Mouse (Mus musculus): Measurements from ENCODE around the gene Ralgps1.

The Ralgps1 gene

DNA sequence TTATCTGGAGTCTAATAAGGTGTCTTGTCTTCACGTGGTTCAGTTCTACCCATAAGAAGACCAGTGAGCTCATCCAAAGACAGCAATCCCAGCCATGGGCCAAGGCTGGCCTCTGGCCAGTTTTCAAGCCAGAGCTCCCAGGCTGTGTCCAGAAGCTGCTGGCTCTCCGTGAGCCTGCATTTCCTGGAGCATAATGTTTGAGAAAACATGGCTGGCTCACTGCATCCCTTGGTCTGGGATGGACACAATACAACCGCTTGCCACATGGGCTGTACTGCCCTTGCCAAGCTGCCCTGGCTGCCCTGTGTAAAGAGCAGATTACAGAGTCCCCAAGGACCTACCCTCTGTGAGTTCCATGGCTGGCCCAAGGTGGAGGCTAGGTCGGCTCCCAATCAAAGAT is 88.4 kb downstream of the Ralgps1 start:
- no peak for DNase-seq (ENCODE audit: extremely low spot score, low read depth, low spot score)

DNA sequence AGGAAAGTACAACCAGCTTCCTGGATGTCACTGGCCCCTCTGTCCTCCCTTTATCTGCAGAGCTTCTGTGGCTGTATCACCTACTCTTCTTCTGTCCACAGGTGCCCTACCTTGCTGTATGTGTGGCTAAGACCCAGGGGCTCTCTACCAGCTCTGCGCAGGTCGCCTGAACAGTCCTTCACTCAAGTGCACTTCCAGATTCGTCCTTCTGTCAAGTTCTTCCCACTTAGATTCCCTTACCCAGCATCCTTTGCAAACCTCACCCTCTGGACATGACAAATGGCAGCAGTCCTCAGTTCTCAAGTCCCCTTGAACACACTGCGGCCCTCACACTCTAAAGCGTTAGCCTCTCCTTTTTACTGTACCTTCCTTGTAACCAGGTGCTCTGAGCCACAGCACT is 89.5 kb downstream of the Ralgps1 start:
- no peak for DNase-seq (ENCODE audit: extremely low spot score, low read depth, low spot score)

DNA sequence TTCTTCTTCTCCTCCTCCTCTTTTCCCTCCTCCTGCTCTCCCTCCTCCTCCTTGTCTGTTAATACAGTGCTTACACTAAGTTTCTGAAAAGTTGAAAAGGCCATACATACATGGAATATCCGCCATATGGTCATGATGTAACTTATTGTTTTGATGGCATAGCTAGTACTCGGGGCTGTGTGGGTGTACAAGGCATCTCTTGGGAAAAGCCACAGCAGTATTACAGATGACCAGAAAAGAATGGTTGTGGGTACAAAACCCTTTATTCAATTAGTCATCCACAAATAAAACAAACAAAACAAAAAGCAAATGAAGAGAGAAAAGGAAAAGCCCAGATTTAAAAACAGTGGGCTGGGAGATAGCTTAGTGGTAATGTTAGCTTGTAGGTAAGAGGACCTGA is 90.8 kb downstream of the Ralgps1 start:
- DNase-seq (ENCODE audit: extremely low spot score, low read depth, low spot score) = no peak

DNA sequence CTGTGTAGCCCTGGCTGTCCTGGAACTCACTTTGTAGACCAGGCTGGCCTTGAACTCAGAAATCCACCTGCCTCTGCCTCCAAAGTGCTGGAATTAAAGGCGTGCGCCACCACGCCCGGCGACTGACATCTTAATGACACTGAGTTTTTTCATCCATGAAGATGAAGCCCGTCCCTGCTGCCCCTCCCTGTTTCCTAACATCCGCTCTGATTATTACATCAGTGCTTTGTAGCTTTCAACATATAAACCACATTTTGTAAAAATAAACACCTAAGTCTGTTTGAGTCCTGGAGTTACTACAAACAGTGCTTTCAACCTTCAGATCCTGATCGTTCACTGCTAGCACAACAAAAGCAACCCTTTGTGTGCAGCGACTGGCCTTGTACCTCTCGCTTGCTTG is 91.5 kb downstream of the Ralgps1 start:
- no peak for DNase-seq (ENCODE audit: extremely low spot score, low read depth, low spot score)

DNA sequence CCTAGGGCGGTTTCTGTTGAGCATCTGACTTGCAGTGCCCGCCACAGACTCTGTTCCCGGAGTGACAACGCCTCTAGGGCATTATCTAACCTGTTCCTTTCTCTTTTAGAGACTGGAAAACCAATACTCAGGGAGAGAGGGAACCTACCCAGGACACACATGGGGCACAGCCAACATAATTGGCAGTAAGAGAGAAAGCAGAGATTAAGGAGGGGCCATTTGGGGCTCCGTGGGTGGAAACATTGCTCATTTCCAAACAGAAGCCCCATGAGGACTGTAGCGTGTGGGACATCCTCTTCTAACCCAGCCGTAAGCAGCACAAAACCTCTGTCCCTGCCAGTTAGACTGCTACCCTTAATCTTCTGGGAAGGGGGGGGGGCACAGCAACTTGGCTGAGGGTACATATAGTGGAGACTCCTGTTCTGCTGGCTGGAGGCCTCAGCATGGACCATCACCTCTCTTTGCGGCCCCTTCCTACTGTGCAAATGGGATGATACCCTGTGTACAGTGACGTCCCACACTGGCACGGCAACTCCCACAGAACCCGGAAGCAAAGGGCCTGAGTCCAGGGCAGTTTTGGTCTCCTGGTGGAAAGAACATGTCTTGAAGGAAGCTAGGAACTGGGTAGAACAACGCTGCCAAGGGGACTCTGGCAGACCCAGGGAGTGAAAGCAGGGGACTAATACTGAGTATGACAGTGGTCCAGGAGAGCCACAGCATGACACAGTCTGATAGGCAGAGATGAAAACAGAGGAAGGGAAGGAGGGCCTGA is 96.4 kb downstream of the Ralgps1 start:
- DNase-seq (ENCODE audit: extremely low spot score, low read depth, low spot score) = no peak

DNA sequence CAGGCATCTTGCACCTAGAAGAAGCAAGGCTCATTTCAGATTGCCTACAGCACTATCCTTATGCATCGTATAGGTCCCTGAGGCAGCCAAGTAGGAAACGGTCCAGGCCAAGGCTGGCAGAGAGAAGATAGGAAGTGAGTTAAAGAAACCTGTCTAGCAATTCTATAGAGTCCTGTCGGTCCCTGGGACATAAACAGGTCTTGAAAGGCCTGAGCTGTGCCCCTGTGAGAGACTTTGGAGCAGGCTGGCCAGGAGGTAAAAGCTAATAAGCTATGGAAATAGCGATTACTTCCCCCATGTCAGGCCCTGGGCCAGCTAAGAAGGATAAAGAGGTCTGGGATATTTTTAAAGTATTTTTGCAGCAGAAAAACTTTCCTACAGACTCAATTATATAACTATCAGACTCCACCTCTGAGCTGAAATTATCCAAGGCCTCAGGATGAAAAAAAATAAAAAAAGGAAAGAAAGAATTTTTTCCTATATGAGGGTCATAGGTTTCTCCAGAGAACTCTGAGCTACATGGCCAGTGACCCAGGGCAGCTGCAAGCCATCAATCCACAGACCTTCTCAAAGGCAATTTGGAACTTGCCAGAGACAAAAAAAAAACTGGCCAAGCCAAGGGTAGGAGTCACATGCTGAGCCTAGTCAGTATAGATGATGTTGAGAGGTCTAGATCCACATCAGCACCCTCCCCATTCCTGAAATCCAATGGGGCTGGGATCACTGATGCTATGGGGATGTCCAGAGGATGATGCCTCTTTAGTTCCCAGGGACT is 98.4 kb downstream of the Ralgps1 start:
- DNase-seq (ENCODE audit: extremely low spot score, low read depth, low spot score) = no peak

DNA sequence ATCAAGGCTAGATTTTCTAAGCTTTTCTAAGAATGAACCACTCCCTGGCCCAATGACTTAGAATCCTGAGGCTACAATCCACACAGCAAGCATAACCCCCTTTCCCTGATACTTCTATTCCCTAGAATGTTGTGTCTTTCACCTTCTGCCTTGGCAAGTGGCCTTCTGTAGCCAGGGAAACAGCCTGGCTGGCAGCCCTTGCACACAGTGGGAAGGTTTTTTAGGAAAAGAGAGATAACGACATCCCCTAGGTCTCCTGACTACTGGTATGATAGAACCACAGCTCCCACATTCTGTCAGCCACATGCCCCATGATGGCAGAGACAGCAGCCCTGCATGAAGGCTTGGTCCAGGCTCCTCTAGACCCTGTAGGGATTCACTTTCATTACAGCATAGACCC is 99.8 kb downstream of the Ralgps1 start:
- DNase-seq (ENCODE audit: extremely low spot score, low read depth, low spot score) = no peak

DNA sequence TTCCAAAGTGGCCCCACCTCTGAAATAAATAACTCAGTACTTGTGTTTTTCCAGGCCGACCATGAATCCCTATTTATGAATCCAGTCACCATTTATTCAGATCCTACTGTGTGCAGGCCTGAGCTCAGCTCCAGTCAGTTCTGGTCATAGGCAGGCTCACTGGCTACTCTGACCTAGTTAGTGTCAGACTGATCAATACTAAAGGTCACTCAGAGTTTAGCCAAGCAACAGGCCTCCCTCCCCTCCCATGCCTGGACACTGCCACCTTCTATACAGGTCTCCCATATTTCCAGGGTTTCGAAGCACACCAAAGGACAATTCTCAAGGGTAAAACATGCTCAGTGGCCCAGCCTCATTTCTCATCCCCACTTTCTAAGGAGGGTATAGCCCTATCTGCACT is 100.7 kb downstream of the Ralgps1 start:
- DNase-seq (ENCODE audit: extremely low spot score, low read depth, low spot score) = no peak

DNA sequence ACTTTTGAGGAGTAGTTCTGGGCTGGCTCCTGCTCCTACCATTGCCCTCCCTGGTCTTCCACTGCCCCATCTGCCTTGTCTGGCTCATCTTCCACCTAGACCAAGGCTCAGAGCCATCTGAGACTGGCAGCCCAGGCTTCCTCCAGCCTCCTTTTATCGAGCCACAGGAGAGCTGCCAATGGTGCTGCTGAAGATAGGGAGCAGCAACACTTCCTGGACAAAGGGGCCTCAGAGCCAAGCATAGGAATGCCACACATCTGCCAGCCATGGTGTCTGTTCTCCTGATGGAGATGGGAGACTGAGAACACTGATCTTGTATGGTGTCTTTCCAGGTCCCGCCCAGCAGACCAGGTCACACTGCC is 102.2 kb downstream of the Ralgps1 start:
- no peak for DNase-seq (ENCODE audit: extremely low spot score, low read depth, low spot score)

DNA sequence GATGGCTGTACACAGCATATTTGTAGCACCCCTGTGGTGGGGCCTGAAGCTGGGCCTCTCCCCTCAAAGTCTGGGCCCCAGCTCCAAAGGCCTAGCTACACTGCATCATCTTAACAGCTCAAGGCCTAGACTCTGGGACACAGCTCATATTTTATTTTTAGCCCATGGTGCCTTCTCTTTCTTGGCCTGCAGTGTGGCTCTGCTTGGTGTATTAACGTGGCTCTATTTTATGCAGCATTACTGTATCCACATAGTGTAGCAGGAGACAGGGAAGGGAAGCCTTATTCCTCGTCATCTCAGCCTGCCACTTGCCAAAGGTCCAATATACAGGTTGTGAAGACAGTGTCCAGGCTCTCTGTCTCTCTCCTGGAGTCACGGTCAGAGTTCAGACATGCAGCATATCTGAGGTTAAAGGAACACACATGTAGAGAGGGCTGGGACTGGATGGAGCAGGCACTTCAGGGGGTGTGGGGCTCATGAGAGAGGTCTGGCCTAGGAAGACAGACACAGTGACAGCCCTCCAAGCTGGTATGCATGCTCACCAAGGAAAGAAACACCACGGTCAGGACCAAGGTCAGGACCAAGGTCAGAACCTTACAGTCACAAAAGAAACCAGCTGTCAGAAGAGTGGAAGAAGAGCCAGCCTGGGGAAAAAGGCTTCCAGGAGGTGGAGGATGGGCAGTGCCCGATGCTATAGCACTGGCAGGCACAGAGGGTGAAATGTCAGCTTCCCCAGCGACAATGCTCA is 102.7 kb downstream of the Ralgps1 start:
- no peak for DNase-seq (ENCODE audit: extremely low spot score, low read depth, low spot score)

DNA sequence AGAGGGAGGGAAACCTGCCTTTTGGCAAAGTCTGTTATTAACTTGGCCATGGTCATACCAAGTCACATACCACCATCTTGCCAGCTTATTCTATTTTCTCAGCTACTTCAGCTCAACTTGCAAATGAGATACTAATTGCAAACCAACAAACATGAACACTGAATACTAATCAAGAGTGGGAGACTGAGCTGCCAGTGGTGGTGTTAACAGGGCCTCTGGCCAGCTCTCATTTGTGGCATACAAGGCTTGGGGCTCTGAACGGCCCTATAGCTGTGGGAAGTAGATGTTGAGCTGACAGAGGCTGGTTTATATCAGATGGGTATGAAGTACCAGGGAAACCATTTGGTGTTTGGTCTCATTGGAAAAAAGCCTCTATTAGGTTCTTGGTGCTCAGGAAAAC is 104.2 kb downstream of the Ralgps1 start:
- DNase-seq (ENCODE audit: extremely low spot score, low read depth, low spot score) = no peak

DNA sequence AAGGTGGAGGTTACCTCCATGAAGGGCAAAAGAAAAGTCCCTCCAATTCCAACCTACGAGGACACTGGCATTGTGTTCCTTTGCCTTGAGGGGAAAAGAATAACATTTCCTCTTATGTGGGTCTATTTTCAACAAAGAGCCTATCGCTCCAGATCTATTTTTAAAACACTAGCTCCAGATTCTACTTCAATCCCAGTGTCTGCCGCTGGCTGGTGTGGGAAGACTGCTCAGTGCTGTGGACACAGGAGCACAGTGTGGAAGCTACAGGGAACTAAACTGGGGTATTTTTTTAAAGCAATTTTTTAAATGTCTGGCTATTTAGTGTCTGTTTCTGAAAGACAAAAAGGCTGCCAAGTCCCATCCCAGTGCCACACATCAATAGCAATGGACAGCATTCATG is 105.5 kb downstream of the Ralgps1 start:
- no peak for DNase-seq (ENCODE audit: extremely low spot score, low read depth, low spot score)

DNA sequence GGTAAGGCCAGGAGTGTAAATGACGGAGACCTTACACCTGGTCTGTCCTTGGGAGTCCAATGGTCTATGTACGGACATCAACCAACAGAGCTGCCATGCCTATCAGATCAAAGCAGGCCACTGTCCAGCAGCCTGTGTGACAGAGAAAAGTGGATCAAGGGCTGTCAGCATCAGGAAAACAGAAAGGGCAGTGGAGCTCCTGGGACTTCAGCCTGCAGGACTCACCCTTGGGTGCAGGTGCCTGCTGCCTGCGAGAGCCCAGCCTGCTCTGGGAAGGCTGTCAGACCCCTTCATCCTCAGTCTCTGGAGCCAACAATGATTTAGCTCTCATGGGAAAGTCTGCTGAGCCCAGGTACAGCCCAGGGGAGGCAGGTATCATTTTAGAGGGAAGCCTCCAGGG is 109.8 kb downstream of the Ralgps1 start:
- DNase-seq (ENCODE audit: extremely low spot score, low read depth, low spot score) = no peak

DNA sequence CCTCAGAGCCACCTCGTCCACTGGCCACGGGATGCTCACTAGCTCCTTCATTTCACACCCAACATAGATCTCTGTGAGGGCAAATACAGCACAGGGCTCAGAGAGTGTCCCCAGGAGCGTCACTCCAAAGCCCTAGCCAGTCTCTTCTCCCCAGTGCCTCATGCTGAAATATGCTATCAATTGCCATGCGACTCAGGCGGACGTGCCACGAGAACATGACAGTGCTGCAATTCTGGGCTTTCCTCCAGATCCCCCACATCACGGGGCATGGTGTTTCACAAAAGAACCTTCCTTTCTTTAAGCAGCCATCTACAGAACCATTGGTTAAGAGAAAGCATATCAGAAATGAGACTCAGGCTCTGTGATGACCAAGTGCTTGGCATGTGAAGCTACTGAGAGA is 110.5 kb downstream of the Ralgps1 start:
- no peak for DNase-seq (ENCODE audit: extremely low spot score, low read depth, low spot score)

DNA sequence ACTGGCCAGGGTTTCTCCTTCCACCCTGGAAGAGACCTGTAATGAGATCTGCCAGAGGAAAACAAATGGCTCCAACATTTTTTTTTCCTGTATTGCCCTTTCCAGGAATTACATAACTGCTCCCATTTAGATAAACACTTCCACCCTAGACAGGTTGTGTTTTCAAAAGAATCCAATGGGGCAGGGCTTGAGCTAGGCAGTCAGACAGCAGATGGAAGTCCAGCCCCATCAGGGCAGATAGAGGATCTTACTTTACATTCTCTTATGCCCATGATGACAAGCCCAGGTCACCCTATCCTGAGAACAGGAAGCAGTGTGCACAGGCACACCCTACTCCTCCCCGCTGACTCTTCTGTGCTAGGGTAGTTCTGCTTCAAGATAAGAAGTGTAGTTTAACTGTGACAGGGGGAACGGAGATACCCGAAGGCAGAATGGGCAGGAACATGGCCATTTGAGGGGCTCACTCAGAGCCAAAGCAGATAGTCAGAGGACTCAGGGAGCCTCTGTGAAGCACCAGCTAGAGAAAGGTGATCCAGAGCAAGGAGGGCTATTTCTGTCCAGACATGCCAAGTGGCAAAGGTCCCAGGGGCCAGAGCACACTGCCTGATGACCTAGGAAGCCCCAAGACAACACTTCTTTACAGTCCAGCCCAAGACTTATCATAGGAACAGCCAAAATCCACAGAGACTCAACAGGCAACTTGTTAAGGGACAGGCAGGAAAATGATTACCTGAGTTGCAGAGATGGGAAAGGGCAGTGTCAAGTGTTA is 114.3 kb downstream of the Ralgps1 start:
- no peak for DNase-seq (ENCODE audit: extremely low spot score, low read depth, low spot score)

DNA sequence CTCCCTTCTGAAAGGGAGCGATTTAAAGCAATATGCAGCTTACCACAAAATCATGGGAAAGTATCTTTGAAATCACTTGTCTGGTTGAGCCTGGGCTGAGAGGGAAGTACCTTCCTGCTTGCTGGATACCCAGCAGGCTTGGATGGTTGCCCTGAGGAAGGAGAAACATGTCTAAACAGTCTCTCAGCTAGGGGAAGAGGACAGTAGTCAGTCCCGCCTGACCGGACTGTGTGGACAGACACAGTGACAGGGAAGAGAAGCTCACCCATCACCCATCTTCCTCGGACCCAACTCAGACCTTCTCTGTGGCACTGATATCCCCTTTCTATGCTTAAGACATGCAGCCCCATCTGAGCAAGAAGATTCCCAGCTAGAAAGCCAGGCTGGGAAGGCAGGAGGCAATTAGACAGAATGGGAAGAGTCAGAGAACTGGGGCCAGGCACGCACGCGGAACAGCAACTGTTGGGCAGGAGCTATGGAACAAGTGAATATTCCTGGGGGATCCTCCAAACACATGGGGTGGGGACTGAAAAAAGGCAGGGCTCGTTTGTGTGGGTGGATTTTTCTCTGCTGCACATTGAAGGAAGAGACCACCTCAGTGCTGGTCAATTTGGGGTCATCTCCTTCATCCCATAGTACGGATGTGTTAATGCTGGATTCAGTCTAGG is 116.8 kb downstream of the Ralgps1 start:
- DNase-seq (ENCODE audit: extremely low spot score, low read depth, low spot score) = no peak

DNA sequence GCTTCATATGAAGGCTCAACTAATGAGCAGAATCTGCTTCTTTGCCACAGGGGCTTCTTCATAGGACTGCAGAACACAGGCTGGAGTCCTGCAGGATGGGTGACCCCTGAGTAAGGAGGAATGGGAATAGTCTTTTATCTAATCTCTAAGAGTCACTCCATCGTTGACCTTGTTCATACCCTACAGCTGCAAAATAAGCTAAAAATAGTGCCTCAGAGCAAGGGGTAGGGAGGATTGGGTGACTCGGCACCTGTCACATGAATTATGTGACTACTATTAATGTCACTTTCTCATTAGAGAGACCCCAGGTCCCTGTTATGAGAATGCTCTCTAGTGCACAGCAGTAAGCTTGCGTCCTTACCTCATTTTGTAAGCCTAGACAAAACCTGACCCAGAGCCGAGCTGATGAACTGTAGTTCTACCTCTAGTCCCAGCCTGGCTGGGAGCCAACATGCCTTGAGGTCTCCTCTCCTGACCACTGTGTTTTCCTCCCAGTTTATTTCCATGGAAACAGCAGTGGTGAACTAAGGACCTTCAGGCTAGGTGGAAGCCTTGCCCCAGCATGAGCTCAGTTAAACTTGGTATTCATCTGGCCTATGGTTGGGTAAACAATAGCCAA is 117.6 kb downstream of the Ralgps1 start:
- DNase-seq (ENCODE audit: extremely low spot score, low read depth, low spot score) = no peak

DNA sequence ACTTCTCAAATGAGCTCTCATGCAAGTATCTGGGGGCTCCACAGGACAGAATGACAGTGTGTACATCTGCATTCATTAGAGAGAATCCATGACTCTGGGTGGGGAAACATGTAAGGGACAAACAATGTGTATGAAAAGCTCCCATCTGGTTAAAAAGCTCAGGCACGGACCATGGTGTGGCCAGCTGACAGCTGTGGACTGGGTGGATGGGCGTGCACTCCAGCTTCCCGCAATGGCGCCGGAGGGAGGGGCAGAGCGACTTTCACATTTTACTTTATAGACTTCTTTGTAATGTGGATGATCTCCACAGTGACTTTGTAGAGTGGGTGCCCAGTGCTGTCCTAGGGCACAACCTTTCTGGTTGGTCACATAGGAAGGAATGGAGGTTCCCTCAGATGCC is 118.5 kb downstream of the Ralgps1 start:
- DNase-seq (ENCODE audit: extremely low spot score, low read depth, low spot score) = no peak

DNA sequence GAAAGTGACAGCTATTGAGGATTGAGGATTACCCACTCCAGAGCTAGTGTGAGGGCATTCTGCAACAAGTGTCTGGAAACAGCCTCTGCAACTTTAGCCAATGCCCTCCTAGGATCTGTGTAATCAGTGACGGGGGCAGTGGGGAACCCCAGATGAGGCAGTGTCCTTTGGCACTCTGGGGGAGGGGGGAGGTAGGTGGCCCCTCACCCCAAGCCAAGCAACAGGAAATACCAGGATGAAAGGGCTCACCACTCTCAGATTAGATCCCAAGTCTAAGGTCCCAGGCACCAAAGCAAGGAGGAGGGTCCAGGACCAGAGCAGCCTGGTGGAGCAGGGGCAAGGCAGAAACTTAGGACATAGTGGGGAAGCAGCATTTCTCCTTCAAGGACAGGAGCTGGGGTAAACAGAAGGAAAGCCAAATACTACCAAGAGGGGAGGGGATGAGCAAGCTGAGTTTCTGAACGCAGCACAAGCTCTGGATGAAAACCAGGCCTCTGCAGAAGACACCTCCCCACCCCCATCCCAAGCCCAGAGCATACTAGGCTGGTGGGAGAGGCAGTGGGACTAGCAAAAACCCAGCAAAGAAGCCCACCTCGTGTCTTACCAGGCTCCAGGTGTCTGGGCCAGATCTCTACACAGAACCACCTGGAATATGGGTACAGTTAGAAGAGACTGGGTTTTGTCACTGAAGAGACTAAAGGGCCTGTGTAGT is 121.2 kb downstream of the Ralgps1 start:
- no peak for DNase-seq (ENCODE audit: extremely low spot score, low read depth, low spot score)

DNA sequence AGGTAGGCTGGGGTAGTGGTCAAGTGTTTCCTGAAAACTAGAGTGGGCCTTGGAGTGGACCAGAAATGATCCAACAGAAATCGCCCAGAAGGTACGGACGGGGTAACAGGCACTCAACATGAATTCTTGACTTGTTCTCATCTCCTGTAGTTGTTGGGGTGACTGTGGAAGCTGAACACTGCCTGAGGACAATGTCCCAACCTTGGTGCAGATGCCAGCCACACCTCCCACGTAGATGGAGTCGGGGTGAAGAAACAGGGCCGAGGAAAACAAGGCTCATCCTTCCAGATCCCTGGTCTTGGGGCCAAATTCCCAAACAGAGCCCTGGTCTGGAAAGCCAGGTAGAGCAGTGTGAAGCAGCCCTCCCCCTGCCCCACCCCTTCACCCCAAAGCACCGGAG is 122.7 kb downstream of the Ralgps1 start:
- no peak for DNase-seq (ENCODE audit: extremely low spot score, low read depth, low spot score)

All from hindlimb bud, embryonic 11.5 days (tissue).